Mouse (Mus musculus) E14TG2a.4 (cell line): ENCODE results near the gene Crnkl1.
A peak's percentile ranks its signal among the peaks of the same experiment; 100 is the strongest.

Experiments
- H3K27me3 ChIP-seq: 2 replicates; pipeline ENCODE4 v1.6.1; 2014; ENCODE audit warnings: low read length, control low read depth; ENCODE audit not compliant: insufficient read depth
- H3K36me3 ChIP-seq: 2 replicates; pipeline ENCODE4 v1.6.1; 2014; ENCODE audit warnings: low read length, control low read depth; ENCODE audit not compliant: insufficient read depth
- H3K4me1 ChIP-seq: replicated peaks from 2 replicates; pipeline ENCODE4 v1.6.1; 2014; ENCODE audit warnings: low read depth, low read length, control low read depth
- H3K4me3 ChIP-seq: replicated peaks from 2 replicates; pipeline ENCODE4 v1.5.1; 2014; ENCODE audit warnings: mild to moderate bottlenecking, low read length
- H3K9me3 ChIP-seq: 2 replicates; pipeline ENCODE4 v1.6.1; 2014; ENCODE audit warnings: low read length, control low read depth
- CTCF ChIP-seq: conservative IDR thresholded peaks from 2 replicates; pipeline ENCODE4 v1.5.1; 2014; ENCODE audit warnings: low read length
- NANOG ChIP-seq: IDR thresholded peaks from 2 replicates; pipeline ENCODE4 v1.6.1; 2014; ENCODE audit warnings: borderline replicate concordance, low read length, mixed read lengths
- POU5F1 ChIP-seq: IDR thresholded peaks from 2 replicates; pipeline ENCODE4 v1.6.1; 2014; ENCODE audit warnings: low read length, borderline replicate concordance

Crnkl1 gene

GRCm38 (mm10) chr2:145884913-145885785 is 49.7 kb downstream of the Crnkl1 start:
- no peaks in the 10 kb centered on the region for H3K27me3 ChIP-seq
- peaks cover 7% of the 10 kb centered on the region for H3K9me3 ChIP-seq
- TF ChIP-seq NANOG (no peak), POU5F1 (no peak), CTCF (no peak)
- H3K4me1 ChIP-seq = peaks cover 61% of the 10 kb centered on the region
- H3K4me3 ChIP-seq = peak overlapping the region; percentile 67
- H3K36me3 ChIP-seq = no peaks in the 10 kb centered on the region

GRCm38 (mm10) chr2:145884036-145884912 is 50.5 kb downstream of the Crnkl1 start:
- Histone ChIP-seq H3K9me3 (peaks cover 9% of the 10 kb centered on the region), H3K27me3 (no peaks in the 10 kb centered on the region), H3K4me1 (peaks cover 61% of the 10 kb centered on the region), H3K4me3 (peak overlapping the region; percentile 67), H3K36me3 (no peaks in the 10 kb centered on the region)
- no peak for TF ChIP-seq CTCF
- no peak for TF ChIP-seq NANOG
- TF ChIP-seq POU5F1 = no peak

DNA sequence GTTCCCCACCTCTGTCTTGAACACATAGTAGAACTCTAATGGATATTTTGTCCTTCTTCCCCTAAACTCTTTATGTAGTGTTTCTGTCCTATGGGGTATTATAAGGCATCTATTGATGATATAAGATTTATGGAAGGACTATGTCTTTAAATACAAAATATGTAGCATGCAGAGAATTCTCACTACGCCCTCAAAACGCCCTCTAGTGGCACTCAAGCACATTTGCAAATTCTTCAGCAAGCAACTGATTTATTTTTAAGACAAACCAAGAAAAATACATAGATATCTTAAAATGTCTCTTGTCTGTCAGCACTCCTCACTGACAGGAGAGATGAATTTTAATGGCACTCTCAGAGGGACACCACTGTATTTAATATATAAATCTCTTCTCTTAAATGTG is 52.4 kb downstream of the Crnkl1 start:
- peaks cover 43% of the 10 kb centered on the region for H3K4me1 ChIP-seq
- H3K27me3 ChIP-seq = no peaks in the 10 kb centered on the region
- TF ChIP-seq POU5F1 (no peak), CTCF (peak; percentile 71), NANOG (no peak)
- H3K36me3 ChIP-seq = no peaks in the 10 kb centered on the region
- peaks cover 9% of the 10 kb centered on the region for H3K9me3 ChIP-seq
- no peak overlapping the region for H3K4me3 ChIP-seq

DNA sequence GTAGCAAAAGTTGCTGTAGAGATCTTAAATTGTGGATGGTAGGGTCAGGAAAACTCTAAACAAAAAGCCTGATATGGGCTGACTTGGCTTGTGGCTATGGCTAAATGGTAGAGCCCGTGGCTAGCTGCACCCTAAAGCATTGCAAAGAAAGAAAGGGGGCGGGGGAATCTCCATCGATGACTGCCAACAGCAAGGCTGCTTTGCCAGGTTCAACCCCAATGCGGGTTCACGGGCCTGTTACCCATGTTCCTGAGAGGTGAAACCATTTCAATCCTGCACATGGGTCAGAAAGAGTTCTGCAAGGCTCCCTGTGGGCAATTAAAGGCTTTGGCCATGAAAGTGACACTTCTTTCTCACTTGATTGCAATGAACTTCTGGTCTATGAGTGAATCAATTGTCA is 52.9 kb downstream of the Crnkl1 start:
- TF ChIP-seq CTCF (no peak), NANOG (no peak), POU5F1 (no peak)
- no peaks in the 10 kb centered on the region for H3K36me3 ChIP-seq
- H3K9me3 ChIP-seq = peaks cover 9% of the 10 kb centered on the region
- no peak overlapping the region for H3K4me3 ChIP-seq
- H3K27me3 ChIP-seq = no peaks in the 10 kb centered on the region
- H3K4me1 ChIP-seq = peaks cover 43% of the 10 kb centered on the region

GRCm38 (mm10) chr2:145880887-145881747 is 53.7 kb downstream of the Crnkl1 start:
- Histone ChIP-seq H3K4me1 (peaks cover 45% of the 10 kb centered on the region), H3K27me3 (no peaks in the 10 kb centered on the region), H3K36me3 (no peaks in the 10 kb centered on the region), H3K9me3 (peaks cover 9% of the 10 kb centered on the region), H3K4me3 (no peak overlapping the region)
- no peak for TF ChIP-seq NANOG
- no peak for TF ChIP-seq CTCF
- TF ChIP-seq POU5F1 = no peak

DNA sequence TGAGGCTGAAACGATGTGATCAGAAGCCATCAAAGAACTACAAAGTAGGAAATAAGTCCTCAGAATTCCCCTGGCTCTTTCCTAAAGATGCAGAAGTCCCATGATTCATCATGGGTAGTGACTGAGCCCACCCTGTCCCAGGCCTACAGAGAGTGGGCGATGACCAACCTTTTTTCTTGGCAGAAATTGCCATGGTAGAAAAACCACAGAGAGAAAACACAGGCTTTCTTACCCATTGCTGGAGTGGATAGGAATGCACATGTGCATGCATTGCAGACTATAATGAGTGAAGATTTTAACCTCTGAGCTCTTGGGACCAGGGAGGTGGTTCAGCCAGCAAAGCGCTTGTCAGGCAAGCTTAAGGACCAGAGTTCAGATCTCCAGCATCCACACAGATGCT is 57.6 kb downstream of the Crnkl1 start:
- Histone ChIP-seq H3K4me1 (peaks cover 31% of the 10 kb centered on the region), H3K36me3 (no peaks in the 10 kb centered on the region), H3K9me3 (peaks cover 9% of the 10 kb centered on the region), H3K4me3 (no peak overlapping the region), H3K27me3 (no peaks in the 10 kb centered on the region)
- TF ChIP-seq POU5F1 (no peak), NANOG (no peak)

- Histone ChIP-seq H3K27me3 (no peaks in the 10 kb centered on the region), H3K9me3 (no peaks in the 10 kb centered on the region), H3K4me3 (no peak overlapping the region), H3K4me1 (peaks cover 22% of the 10 kb centered on the region), H3K36me3 (no peaks in the 10 kb centered on the region)
- TF ChIP-seq CTCF = no peak
- no peak for TF ChIP-seq POU5F1
- no peak for TF ChIP-seq NANOG
These were observed 59.8 kb downstream of the Crnkl1 start for GRCm38 (mm10) chr2:145874879-145875482.

- TF ChIP-seq CTCF = no peak
- no peak for TF ChIP-seq POU5F1
- TF ChIP-seq NANOG = no peak
- Histone ChIP-seq H3K27me3 (no peaks in the 10 kb centered on the region), H3K9me3 (no peaks in the 10 kb centered on the region)
These were observed 60.9 kb downstream of the Crnkl1 start for GRCm38 (mm10) chr2:145873953-145874352.

More at GRCm38 (mm10) chr2:145873953-145874352, 60.9 kb downstream of the Crnkl1 start:
- H3K36me3 ChIP-seq = no peaks in the 10 kb centered on the region
- peaks cover 22% of the 10 kb centered on the region for H3K4me1 ChIP-seq
- no peak overlapping the region for H3K4me3 ChIP-seq
